Mouse (Mus musculus) heart, embryonic 11.5 days (tissue): ENCODE results near the gene Zfp746. TPM values are rescaled to one million over a fixed set of nuclear protein-coding genes. Genes with fewer than 3 reads are reported as not detected.
A peak's percentile ranks its signal among the peaks of the same experiment; 100 is the strongest.
"Not testable (repeated sequence)": the region's sequence is repeated elsewhere in the genome, so short reads cannot be mapped to it uniquely, and the experiment has no call there.

Source experiments
- ATAC-seq: fragments of 200-750 bp; cut with Nextera tagmentation; replicated peaks from 2 replicates; pipeline ENCODE4 v1.8.0; 2017; ENCODE audit warnings: moderate library complexity; ENCODE audit not compliant: insufficient number of reproducible peaks, low FRiP score, low TSS enrichment
- H3K27ac ChIP-seq: fragments of 300-500 bp; sonication (generic); 2 replicates; pipeline ENCODE4 v1.5.1; 2014; ENCODE audit warnings: mild to moderate bottlenecking, low read depth, low read length
- H3K27me3 ChIP-seq: fragments of 300-500 bp; sonication (generic); 2 replicates; pipeline ENCODE4 v1.6.1; 2014; ENCODE audit warnings: mild to moderate bottlenecking, low read length, mixed read lengths; ENCODE audit not compliant: control insufficient read depth, insufficient read depth
- H3K36me3 ChIP-seq: fragments of 300-500 bp; sonication (generic); 2 replicates; pipeline ENCODE4 v1.6.1; 2014; ENCODE audit warnings: mild to moderate bottlenecking, low read length, moderate library complexity, mixed read lengths; ENCODE audit not compliant: control insufficient read depth, insufficient read depth
- H3K4me1 ChIP-seq: fragments of 300-500 bp; sonication (generic); 2 replicates; pipeline ENCODE4 v1.6.1; 2014; ENCODE audit warnings: low read length; ENCODE audit not compliant: control insufficient read depth, insufficient read depth
- H3K4me2 ChIP-seq: fragments of 300-500 bp; sonication (generic); 2 replicates; pipeline ENCODE4 v1.6.1; 2014; ENCODE audit warnings: mild to moderate bottlenecking, moderate library complexity
- H3K4me3 ChIP-seq: fragments of 300-500 bp; sonication (generic); 2 replicates; pipeline ENCODE4 v1.5.1; 2014; ENCODE audit warnings: low read depth, low read length
- H3K9ac ChIP-seq: fragments of 300-500 bp; sonication (generic); 2 replicates; pipeline ENCODE4 v1.6.1; 2014; ENCODE audit warnings: mild to moderate bottlenecking, low read depth, low read length, moderate library complexity
- H3K9me3 ChIP-seq: fragments of 300-500 bp; sonication (generic); replicated peaks from 2 replicates; pipeline ENCODE4 v1.6.1; 2016; ENCODE audit warnings: low read length; ENCODE audit not compliant: control insufficient read depth
- WGBS: fragments of 180-500 bp; shearing (Covaris S2); extraction: QIAGEN DNeasy Blood & Tissue Kit; methylation state at CpG from one replicate; pipeline ENCODE4 v1.1.7; 2014; ENCODE audit not compliant: insufficient replicate concordance; 5-methylcytosine and 5-hydroxymethylcytosine counted together
- polyA plus RNA-seq: library from polyadenylated mRNA; unstranded; fragments of >200 nt; fragmentation: Nextera tagmentation; extraction: Ambion mirVana; gene quantifications from 2 replicates; pipeline ENCODE4 v1.2.1, GENCODE M21; 2014

Gene Zfp746
- 10.0 and 11.4 TPM in 2 replicates for polyA plus RNA-seq

DNA sequence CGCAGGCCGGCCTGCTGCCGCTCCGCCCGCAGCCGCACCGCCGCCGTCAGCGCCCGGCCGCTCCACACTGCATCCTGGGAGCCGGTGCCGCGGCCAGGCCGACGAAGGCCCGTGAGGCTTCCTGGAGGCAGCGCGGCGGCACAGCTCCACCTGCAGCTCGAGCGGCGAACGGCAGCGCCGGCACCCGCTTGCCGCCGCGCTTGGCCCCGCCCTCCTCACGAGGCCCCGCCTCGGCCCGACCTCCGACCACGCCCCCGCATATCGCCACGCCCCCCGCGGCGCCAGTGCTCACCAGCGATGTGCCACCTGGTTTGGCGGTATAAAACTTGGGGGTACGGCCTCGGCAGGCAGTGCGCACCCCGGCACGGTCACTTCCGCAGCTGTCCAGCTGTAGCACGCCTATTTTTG lies at the start of gene Zfp746:
TSS of gene Zfp746 (minus strand) at position 123 of the 408 bp plus-strand sequence.
- 0% methylated on average over 48 of the region's 53 CpGs for WGBS
- peak within 1 kb of the TSS; percentile 72 for H3K4me2 ChIP-seq
- ATAC-seq: peak; percentile 81
- H3K27me3 ChIP-seq: no peaks in the 10 kb centered on the region
- H3K9ac ChIP-seq: peak within 1 kb of the TSS; percentile 93
- peak within 1 kb of the TSS; percentile 67 for H3K4me3 ChIP-seq
- H3K4me1 ChIP-seq: peaks cover 4% of the 10 kb centered on the region; the same call in 1 of the 2 replicates
- H3K27ac ChIP-seq: peak within 1 kb of the TSS; percentile 85
- peaks cover 18% of the 10 kb centered on the region for H3K36me3 ChIP-seq
- no peaks in the 10 kb centered on the region for H3K9me3 ChIP-seq

- 71% methylated on average over 4 of the region's 4 CpGs for WGBS
- not testable (repeated sequence) for H3K36me3 ChIP-seq, H3K4me2 ChIP-seq, H3K27me3 ChIP-seq, H3K4me1 ChIP-seq, H3K9me3 ChIP-seq, H3K27ac ChIP-seq, H3K4me3 ChIP-seq, H3K9ac ChIP-seq
- peak; percentile 84 for ATAC-seq
Measured at GRCm38 (mm10) chr6:48121092-48121491, 34.7 kb upstream of the Zfp746 start.

GRCm38 (mm10) chr6:48116036-48116435 lies 29.6 kb upstream of the Zfp746 start:
- no peaks in the 10 kb centered on the region for H3K4me1 ChIP-seq
- no peak overlapping the region for H3K4me3 ChIP-seq
- no peaks in the 10 kb centered on the region for H3K9me3 ChIP-seq
- no peaks in the 10 kb centered on the region for H3K36me3 ChIP-seq
- no peaks in the 10 kb centered on the region for H3K27me3 ChIP-seq
- H3K9ac ChIP-seq: no peak overlapping the region
- ATAC-seq: no peak
- no peak overlapping the region for H3K4me2 ChIP-seq
- H3K27ac ChIP-seq: no peak overlapping the region
- 64% methylated on average over 3 of the region's 3 CpGs for WGBS

DNA sequence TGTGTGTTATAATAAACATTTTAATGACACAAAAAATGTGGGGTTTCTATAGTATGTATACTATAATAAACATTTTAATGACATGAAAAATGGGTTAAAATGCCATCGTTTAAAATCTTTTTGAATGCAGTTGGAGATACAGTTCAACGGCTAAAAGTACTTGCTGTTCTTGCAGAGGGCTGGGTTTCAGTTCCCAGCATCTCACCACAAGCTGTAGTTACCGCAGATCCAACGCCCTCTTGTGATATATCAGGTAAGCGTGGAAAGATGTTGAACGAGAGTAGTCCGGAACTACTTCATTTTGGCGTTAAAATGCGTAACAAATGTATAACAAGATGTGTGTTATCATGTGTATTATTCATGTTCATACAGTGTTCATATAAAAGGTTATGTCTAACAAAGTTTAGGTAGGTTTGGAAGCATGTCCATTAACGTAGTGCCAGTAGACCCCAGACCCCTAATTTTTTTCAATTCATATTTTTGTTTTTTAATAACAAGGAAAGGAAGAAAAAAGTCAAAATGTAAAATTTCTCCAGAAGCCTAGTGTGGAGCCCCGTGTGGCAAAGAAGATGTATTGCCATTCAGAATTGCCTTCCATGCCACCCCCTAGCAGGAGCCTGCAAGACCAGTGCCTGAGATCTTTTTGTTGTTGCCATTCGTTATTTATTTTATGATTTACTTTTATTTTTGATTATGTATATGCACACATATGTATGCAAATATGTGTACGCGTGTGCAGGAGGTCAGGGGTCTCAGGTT lies 743 bp upstream of the Zfp746 start:
- ATAC-seq: no peak

GRCm38 (mm10) chr6:48085521-48086404 lies 630 bp downstream of the Zfp746 start:
- peaks cover 23% of the 10 kb centered on the region for H3K36me3 ChIP-seq
- H3K4me1 ChIP-seq: peaks cover 4% of the 10 kb centered on the region; the same call in 1 of the 2 replicates
- H3K4me3 ChIP-seq: peak overlapping the region; percentile 67
- peak overlapping the region; percentile 93 for H3K9ac ChIP-seq
- 3% methylated on average over 53 of the region's 72 CpGs for WGBS
- no peaks in the 10 kb centered on the region for H3K27me3 ChIP-seq
- peak overlapping the region; percentile 72 for H3K4me2 ChIP-seq
- peak overlapping the region; percentile 85 for H3K27ac ChIP-seq
- H3K9me3 ChIP-seq: no peaks in the 10 kb centered on the region
- ATAC-seq: peak; percentile 87

More for the DNA sequence above, 743 bp upstream of the Zfp746 start:
- Histone ChIP-seq H3K4me1 (peaks cover 4% of the 10 kb centered on the region; the same call in 1 of the 2 replicates), H3K27ac (no peak overlapping the region), H3K4me2 (peak overlapping the region; percentile 72), H3K4me3 (peak overlapping the region; percentile 67), H3K27me3 (no peaks in the 10 kb centered on the region), H3K9me3 (no peaks in the 10 kb centered on the region), H3K36me3 (peaks cover 11% of the 10 kb centered on the region), H3K9ac (no peak overlapping the region)
- 36% methylated on average over 14 of the region's 14 CpGs for WGBS

GRCm38 (mm10) chr6:48083733-48084191 lies 2.6 kb downstream of the Zfp746 start:
- Histone ChIP-seq H3K4me2 (no peak overlapping the region), H3K9ac (no peak overlapping the region), H3K27me3 (no peaks in the 10 kb centered on the region), H3K27ac (no peak overlapping the region), H3K4me3 (no peak overlapping the region), H3K9me3 (no peaks in the 10 kb centered on the region), H3K4me1 (peaks cover 4% of the 10 kb centered on the region; the same call in 1 of the 2 replicates), H3K36me3 (peaks cover 30% of the 10 kb centered on the region)
- WGBS: 94% methylated on average over 6 of the region's 6 CpGs
- no peak for ATAC-seq

GRCm38 (mm10) chr6:48081952-48082351 lies 4.4 kb downstream of the Zfp746 start:
- 86% methylated on average over 3 of the region's 3 CpGs for WGBS
- no peaks in the 10 kb centered on the region for H3K27me3 ChIP-seq
- no peak overlapping the region for H3K27ac ChIP-seq

GRCm38 (mm10) chr6:48081021-48081420 lies 5.4 kb downstream of the Zfp746 start:
- H3K9ac ChIP-seq: no peak overlapping the region
- peaks cover 32% of the 10 kb centered on the region for H3K36me3 ChIP-seq
- no peak overlapping the region for H3K4me2 ChIP-seq
- H3K27ac ChIP-seq: no peak overlapping the region
- H3K4me1 ChIP-seq: peaks cover 4% of the 10 kb centered on the region; the same call in 1 of the 2 replicates
- no peaks in the 10 kb centered on the region for H3K9me3 ChIP-seq
- no peak overlapping the region for H3K4me3 ChIP-seq
- ATAC-seq: no peak
- H3K27me3 ChIP-seq: no peaks in the 10 kb centered on the region
- WGBS: 89% methylated on average over 5 of the region's 5 CpGs

More at GRCm38 (mm10) chr6:48081952-48082351, 4.4 kb downstream of the Zfp746 start:
- ATAC-seq: no peak
- H3K4me2 ChIP-seq: no peak overlapping the region
- H3K4me3 ChIP-seq: no peak overlapping the region
- H3K9me3 ChIP-seq: no peaks in the 10 kb centered on the region
- H3K4me1 ChIP-seq: peaks cover 4% of the 10 kb centered on the region; the same call in 1 of the 2 replicates
- H3K9ac ChIP-seq: no peak overlapping the region
- peaks cover 32% of the 10 kb centered on the region for H3K36me3 ChIP-seq
